Mouse (Mus musculus) intestine, embryonic 14.5 days (tissue): ENCODE results near the gene Rmi2. TPM values are rescaled to one million over a fixed set of nuclear protein-coding genes. Genes with fewer than 3 reads are reported as not detected.

Source experiments
- ATAC-seq: fragments of 200-750 bp; cut with Nextera tagmentation; replicated peaks from 2 replicates; pipeline ENCODE4 v1.8.0; 2017; ENCODE audit warnings: low read depth, moderate number of reproducible peaks, moderate TSS enrichment, moderate library complexity; ENCODE audit not compliant: low FRiP score, low TSS enrichment
- DNase-seq: peaks from one replicate; pipeline ENCODE4 v3.0.0-alpha.2; 2018; ENCODE audit warnings: low spot score
- H3K27ac ChIP-seq: fragments of 300-500 bp; sonication (generic); 2 replicates; pipeline ENCODE4 v1.5.1; 2014; ENCODE audit warnings: low read depth, mild to moderate bottlenecking, control low read depth
- H3K27me3 ChIP-seq: fragments of 300-500 bp; sonication (generic); replicated peaks from 2 replicates; pipeline ENCODE4 v1.6.1; 2014; ENCODE audit warnings: low read length, control low read depth; ENCODE audit not compliant: control insufficient read depth, insufficient read depth
- H3K36me3 ChIP-seq: fragments of 300-500 bp; sonication (generic); 2 replicates; pipeline ENCODE4 v1.6.1; 2014; ENCODE audit warnings: low read length, control low read depth; ENCODE audit not compliant: control insufficient read depth, insufficient read depth
- H3K4me1 ChIP-seq: fragments of 300-500 bp; sonication (generic); replicated peaks from 2 replicates; pipeline ENCODE4 v1.6.1; 2014; ENCODE audit warnings: low read length, control low read depth, mixed read lengths; ENCODE audit not compliant: control insufficient read depth, insufficient read depth
- H3K4me2 ChIP-seq: fragments of 300-500 bp; sonication (generic); 2 replicates; pipeline ENCODE4 v1.6.1; 2014; ENCODE audit warnings: low read length
- H3K4me3 ChIP-seq: fragments of 300-500 bp; sonication (generic); 2 replicates; pipeline ENCODE4 v1.5.1; 2014; ENCODE audit warnings: low read depth, low read length, control low read depth, mixed read lengths
- H3K9ac ChIP-seq: fragments of 300-500 bp; sonication (generic); 2 replicates; pipeline ENCODE4 v1.6.1; 2014; ENCODE audit warnings: mild to moderate bottlenecking, low read length
- H3K9me3 ChIP-seq: fragments of 300-500 bp; sonication (generic); 2 replicates; pipeline ENCODE4 v1.6.1; 2016; ENCODE audit warnings: low read length, control low read depth; ENCODE audit not compliant: control insufficient read depth
- WGBS: fragments of 180-500 bp; shearing (Covaris S2); extraction: QIAGEN DNeasy Blood & Tissue Kit; methylation state at CpG from one replicate; pipeline ENCODE4 v1.1.7; 2014; 5-methylcytosine and 5-hydroxymethylcytosine counted together
- polyA plus RNA-seq: library from polyadenylated mRNA; unstranded; fragments of >200 nt; fragmentation: Nextera tagmentation; extraction: Ambion mirVana; gene quantifications from 2 replicates; pipeline ENCODE4 v1.2.1, GENCODE M21; 2014

The Rmi2 gene
- polyA plus RNA-seq, 1 experiment from 2014 or later, result 3.9 TPM

DNA sequence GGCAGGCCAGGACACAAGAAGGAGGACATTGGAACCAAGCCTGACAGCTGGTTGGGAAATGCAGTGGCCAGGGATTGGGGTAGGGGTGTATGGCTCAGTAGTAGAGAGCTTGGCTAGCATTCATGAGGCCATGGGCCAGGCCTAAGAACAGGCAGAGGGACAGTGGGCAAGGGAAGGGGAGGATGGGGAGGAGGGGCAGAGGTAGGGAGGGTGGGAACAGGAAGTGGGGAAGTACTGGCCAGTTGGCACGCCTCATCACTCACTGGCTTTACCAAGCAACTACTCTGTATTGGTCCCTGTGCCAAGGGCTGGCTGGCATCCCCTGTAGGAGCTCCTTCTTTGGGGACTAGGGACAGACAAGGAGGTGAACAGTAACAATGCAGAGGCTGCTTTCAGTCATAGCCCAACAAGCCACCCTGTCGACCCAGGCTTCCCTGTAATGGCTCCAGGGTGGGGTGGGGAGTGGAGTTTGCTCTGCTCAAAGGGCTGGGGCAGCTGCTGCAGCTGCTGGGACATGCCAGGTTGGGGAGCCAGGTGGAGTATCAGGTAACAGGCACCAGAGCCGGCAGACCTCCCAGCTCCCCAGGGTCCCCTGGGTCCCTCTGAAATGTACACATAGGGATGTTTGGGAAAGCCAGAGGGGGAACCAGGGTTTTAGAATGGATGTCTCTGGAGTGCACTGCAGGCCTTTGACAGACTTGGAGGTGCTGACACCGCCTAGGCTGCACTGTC, 46.5 kb downstream of the Rmi2 start:
- H3K27me3 ChIP-seq, result no peaks in the 10 kb centered on the region
- H3K36me3 ChIP-seq, result no peaks in the 10 kb centered on the region
- no peak overlapping the region for H3K4me2 ChIP-seq
- no peak overlapping the region for H3K9ac ChIP-seq
- no peaks in the 10 kb centered on the region for H3K4me1 ChIP-seq
- no peak overlapping the region for H3K27ac ChIP-seq
- WGBS, result 42% methylated on average over 4 of the region's 4 CpGs
- H3K9me3 ChIP-seq, result no peaks in the 10 kb centered on the region
- H3K4me3 ChIP-seq, result no peak overlapping the region
- DNase-seq, result no peak
- ATAC-seq, result no peak

DNA sequence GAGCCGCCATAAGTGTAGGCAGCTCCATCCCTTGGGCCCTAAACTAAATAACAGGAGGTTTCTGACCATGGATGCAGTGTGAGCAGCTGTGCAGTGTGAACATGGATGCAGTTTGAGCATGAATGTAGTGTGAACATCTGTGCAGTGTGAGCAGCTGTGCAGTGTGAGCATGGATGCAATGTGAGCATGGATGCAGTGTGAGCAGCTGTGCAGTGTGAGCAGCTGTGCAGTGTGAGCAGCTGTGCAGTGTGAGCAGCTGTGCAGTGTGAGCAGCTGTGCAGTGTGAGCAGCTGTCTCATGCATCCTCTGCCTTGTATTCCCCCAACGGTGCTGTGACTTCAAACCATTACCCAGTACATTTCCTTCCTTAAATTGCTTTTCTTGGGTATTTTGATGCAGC, 52.6 kb downstream of the Rmi2 start:
- Histone ChIP-seq H3K27me3 (no peaks in the 10 kb centered on the region), H3K4me2 (no peak overlapping the region), H3K4me1 (no peaks in the 10 kb centered on the region), H3K9me3 (no peaks in the 10 kb centered on the region), H3K36me3 (no peaks in the 10 kb centered on the region), H3K27ac (no peak overlapping the region), H3K9ac (no peak overlapping the region), H3K4me3 (no peak overlapping the region)
- ATAC-seq (no peak), DNase-seq (no peak)
- WGBS, result 80% methylated on average over 2 of the region's 2 CpGs

DNA sequence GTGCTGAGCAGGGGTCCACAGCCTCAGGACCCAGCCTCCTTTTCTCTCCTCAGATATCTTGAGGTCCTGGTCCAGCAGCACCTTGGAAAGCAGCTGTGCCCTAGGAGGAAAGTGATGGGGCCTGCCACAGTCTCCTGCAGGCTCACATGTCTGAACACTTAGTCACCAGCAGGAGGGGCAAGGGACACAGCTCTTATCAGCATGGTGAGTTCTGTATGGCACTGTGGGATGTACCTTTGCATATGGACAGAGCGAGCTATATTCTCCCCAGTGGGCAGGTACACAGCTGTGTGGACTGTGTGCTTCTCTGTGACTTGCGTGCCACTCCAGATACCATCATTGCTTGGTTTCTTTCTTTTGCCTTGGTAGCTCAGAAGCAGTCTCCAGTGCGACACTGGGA, 55.5 kb downstream of the Rmi2 start:
- no peaks in the 10 kb centered on the region for H3K4me1 ChIP-seq
- ATAC-seq, result no peak
- no peak for DNase-seq
- no peak overlapping the region for H3K9ac ChIP-seq
- WGBS, result 67% methylated on average over 3 of the region's 3 CpGs
- H3K4me2 ChIP-seq, result no peak overlapping the region
- H3K36me3 ChIP-seq, result no peaks in the 10 kb centered on the region
- no peaks in the 10 kb centered on the region for H3K9me3 ChIP-seq
- H3K27ac ChIP-seq, result no peak overlapping the region
- no peak overlapping the region for H3K4me3 ChIP-seq
- no peaks in the 10 kb centered on the region for H3K27me3 ChIP-seq

DNA sequence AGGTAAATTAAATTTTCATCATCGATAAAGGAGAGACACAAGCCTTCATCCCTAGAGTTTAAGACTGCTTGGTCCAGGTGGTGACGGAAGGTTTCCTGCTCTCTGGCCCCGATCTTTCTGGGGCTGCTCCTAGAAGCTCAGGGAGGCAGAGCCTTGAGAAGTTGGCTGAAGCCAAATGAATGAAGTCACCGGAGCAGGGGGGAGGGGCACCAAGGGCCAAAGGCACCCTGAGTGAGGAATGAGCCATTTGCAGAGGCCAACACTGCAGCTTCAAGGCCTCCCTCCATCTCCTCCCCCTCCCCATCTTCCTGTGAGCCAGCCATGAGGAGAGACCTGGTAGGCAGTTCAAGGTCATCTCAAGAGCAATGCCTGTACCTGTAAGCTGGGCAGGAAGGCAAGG, 58.3 kb downstream of the Rmi2 start:
- WGBS, result 65% methylated on average over 4 of the region's 4 CpGs
- Histone ChIP-seq H3K36me3 (no peaks in the 10 kb centered on the region), H3K27me3 (no peaks in the 10 kb centered on the region), H3K27ac (no peak overlapping the region), H3K9me3 (no peaks in the 10 kb centered on the region), H3K4me2 (no peak overlapping the region), H3K4me3 (no peak overlapping the region), H3K4me1 (no peaks in the 10 kb centered on the region), H3K9ac (no peak overlapping the region)
- DNase-seq, result no peak
- no peak for ATAC-seq

DNA sequence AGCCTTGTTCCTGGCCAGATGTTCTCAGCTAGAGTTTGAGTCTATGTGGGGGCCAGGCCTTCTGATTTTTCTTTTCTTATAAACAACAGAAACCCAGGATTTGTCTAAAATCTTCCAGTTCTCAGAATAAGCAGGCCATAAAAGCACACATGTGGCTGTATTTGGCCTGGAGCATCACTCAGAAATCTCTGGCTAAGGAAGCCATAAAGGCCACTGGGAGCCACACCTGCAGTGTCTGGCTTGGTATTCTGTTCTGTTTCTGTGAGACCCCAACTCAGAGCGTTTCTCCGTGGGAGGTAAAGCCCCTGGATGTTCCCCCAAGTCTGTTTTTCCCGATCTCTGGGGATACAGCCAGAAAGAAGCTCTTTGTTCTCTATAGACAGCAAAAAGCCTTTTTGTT, 61.0 kb downstream of the Rmi2 start:
- Histone ChIP-seq H3K4me1 (no peaks in the 10 kb centered on the region), H3K27ac (no peak overlapping the region), H3K27me3 (no peaks in the 10 kb centered on the region), H3K36me3 (no peaks in the 10 kb centered on the region), H3K9me3 (no peaks in the 10 kb centered on the region), H3K9ac (no peak overlapping the region), H3K4me3 (no peak overlapping the region), H3K4me2 (no peak overlapping the region)
- DNase-seq, result no peak
- no peak for ATAC-seq
- WGBS, result 76% methylated on average over 3 of the region's 3 CpGs

DNA sequence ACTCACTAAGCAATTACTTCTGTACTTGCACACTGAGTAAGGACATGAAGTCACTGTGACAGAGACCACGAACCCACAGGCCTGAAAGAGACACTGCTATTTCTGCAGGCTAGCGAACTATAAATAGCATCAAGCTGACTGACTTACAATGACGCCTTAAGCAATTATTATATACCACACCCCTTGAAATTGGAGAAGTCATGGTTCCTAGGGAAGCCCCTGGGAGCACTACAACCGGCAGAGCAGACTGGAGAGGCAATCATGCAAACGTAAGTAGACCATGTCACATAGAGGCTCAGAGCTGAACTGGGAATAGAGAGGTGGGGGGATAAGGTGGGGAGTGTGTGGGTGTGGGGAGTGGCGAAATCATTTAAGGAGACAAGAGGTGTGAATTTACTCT, 62.5 kb downstream of the Rmi2 start:
- H3K36me3 ChIP-seq, result no peaks in the 10 kb centered on the region
- no peaks in the 10 kb centered on the region for H3K9me3 ChIP-seq
- H3K27ac ChIP-seq, result no peak overlapping the region
- H3K4me2 ChIP-seq, result no peak overlapping the region
- H3K4me3 ChIP-seq, result no peak overlapping the region
- 38% methylated on average over 6 of the region's 6 CpGs for WGBS
- H3K27me3 ChIP-seq, result no peaks in the 10 kb centered on the region
- DNase-seq (no peak), ATAC-seq (no peak)
- H3K9ac ChIP-seq, result no peak overlapping the region
- no peaks in the 10 kb centered on the region for H3K4me1 ChIP-seq

DNA sequence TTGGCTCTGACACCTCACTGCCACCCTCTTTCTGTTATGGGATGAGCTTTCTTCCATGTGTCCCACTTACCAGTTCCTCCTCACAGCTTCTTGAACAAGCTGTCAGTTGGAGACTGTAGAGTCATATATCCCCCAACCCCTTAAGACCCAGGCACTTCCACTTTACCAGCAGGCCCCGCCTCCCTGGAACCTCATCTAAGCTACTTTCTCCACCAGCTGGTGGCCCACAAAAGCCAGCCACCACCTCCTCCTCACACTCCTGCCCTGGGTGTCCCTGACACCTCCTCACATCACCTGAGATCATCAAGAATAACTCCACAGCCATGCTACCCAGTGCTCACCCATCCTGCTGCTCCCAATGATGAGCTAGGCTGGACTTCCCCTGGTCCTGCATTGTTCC, 65.9 kb downstream of the Rmi2 start:
- no peak for DNase-seq
- Histone ChIP-seq H3K27me3 (no peaks in the 10 kb centered on the region), H3K4me2 (no peak overlapping the region), H3K9ac (no peak overlapping the region), H3K36me3 (no peaks in the 10 kb centered on the region), H3K27ac (no peak overlapping the region), H3K4me1 (peaks cover 2% of the 10 kb centered on the region), H3K9me3 (no peaks in the 10 kb centered on the region), H3K4me3 (no peak overlapping the region)
- ATAC-seq, result no peak
- 92% methylated on average over 1 of the region's 1 CpGs for WGBS

DNA sequence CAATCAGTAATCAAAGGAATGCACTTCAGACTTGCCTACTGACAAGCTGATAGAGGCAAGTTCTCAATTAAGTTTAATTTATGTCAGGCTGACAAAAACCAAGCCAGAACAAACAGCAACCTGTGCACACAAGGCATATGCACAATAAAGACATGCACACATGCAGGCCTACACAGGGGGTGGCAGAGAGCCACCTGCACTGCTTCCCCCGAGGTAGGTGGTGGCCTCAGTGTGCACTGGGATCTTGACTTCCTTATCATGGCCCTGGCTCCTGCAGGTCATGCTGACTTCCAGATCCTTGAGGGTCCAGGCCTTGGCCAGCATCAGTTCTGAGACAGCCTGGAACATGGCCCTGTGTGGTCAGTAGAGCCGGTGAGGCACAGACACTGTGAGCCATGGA, 67.1 kb downstream of the Rmi2 start:
- H3K27ac ChIP-seq, result no peak overlapping the region
- H3K4me1 ChIP-seq, result peaks cover 4% of the 10 kb centered on the region
- H3K9me3 ChIP-seq, result no peaks in the 10 kb centered on the region
- DNase-seq (no peak), ATAC-seq (no peak)
- H3K4me3 ChIP-seq, result no peak overlapping the region
- no peaks in the 10 kb centered on the region for H3K36me3 ChIP-seq
- H3K9ac ChIP-seq, result no peak overlapping the region
- WGBS, result 69% methylated on average over 2 of the region's 2 CpGs
- H3K27me3 ChIP-seq, result no peaks in the 10 kb centered on the region
- H3K4me2 ChIP-seq, result no peak overlapping the region

DNA sequence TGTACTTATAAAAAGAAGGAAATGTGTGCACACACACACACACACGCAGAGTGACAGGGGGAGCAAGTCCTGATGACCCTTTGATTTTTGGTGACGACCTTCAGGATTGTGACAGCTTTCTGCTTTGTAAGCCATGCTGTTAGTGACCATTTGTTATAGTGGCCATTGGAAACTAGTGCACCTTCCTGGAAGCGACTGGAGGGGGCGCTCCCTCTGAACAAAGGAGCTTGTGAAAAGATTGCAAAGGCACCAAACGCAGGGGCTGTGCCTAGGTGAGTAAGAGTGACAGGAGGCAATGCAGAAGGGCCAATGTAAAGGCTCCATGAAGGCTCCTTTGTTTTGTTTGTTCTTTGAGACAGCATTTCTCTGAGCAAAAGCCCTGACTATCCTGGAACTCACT, 68.0 kb downstream of the Rmi2 start:
- Histone ChIP-seq H3K4me3 (no peak overlapping the region), H3K9ac (no peak overlapping the region), H3K27ac (no peak overlapping the region), H3K27me3 (no peaks in the 10 kb centered on the region), H3K36me3 (no peaks in the 10 kb centered on the region), H3K4me1 (peaks cover 4% of the 10 kb centered on the region), H3K9me3 (no peaks in the 10 kb centered on the region), H3K4me2 (no peak overlapping the region)
- no peak for ATAC-seq
- WGBS, result 55% methylated on average over 5 of the region's 5 CpGs
- DNase-seq, result no peak
